Mouse (Mus musculus): ENCODE measurements around the gene Tmsb15a.

The Tmsb15a gene

GRCm38 (mm10) chrX:135725161-135725560, at the start of gene Tmsb15a:
Gene Tmsb15a, minus strand, starts transcription at chrX:135725261.
- 88% methylated on average over 10 of the region's 10 CpGs for WGBS

- 89% methylated on average over 2 of the region's 2 CpGs for WGBS
Observed at GRCm38 (mm10) chrX:135768565-135768964, 43.5 kb upstream of the Tmsb15a start.

- WGBS, result 95% methylated on average over 2 of the region's 3 CpGs
Observed at GRCm38 (mm10) chrX:135768043-135768548, 43.0 kb upstream of the Tmsb15a start.

DNA sequence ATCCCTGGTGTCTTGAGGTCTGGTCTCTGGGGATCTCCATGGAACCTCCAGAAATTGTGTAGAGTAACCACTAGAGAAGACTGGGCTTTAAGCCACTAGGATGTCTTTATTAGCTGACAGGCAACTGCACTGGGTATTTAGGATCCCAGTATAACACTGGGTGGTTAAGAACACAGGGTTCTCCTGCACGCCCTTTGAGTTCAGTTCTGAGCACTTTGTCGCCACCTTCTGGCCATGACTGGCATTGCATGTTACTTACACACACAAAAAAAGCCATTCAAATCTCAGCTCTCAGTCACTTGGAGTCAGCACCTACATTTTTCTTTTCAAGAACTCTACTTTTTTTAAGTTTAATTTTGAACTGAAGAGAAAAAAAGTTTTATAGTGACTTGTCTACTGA, 27.8 kb upstream of the Tmsb15a start:
- WGBS, result 2% methylated on average over 2 of the region's 2 CpGs

DNA sequence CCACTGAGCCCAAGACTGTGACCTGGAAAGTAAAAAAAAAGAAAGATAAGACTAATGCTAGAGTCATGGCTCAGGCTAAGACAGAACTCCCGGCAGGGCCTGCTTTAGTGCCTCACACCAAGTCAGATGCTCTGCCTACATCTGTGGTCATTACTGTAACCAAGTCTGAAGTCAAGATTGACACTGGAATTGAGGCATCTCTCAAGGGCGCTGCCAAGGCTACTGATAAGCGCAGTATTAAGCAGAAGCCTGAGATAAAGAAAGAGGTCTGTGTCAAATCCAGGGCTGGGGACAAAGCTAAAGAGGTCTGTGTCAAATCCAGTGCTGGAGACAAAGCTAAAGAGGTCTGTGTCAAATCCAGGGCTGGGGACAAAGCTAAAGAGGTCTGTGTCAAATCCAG, 20.3 kb upstream of the Tmsb15a start:
- 93% methylated on average over 3 of the region's 3 CpGs for WGBS

GRCm38 (mm10) chrX:135743056-135743355, 17.9 kb upstream of the Tmsb15a start:
- WGBS, result 6% methylated on average over 7 of the region's 7 CpGs

GRCm38 (mm10) chrX:135742304-135743055, 17.4 kb upstream of the Tmsb15a start, which contains the start of the genes Armcx5 and Gprasp1:
Gene Armcx5, plus strand, starts transcription at chrX:135742733.
Gene Gprasp1, plus strand, starts transcription at chrX:135742733.
- WGBS, result under 1% methylated on average over 48 of the region's 48 CpGs

DNA sequence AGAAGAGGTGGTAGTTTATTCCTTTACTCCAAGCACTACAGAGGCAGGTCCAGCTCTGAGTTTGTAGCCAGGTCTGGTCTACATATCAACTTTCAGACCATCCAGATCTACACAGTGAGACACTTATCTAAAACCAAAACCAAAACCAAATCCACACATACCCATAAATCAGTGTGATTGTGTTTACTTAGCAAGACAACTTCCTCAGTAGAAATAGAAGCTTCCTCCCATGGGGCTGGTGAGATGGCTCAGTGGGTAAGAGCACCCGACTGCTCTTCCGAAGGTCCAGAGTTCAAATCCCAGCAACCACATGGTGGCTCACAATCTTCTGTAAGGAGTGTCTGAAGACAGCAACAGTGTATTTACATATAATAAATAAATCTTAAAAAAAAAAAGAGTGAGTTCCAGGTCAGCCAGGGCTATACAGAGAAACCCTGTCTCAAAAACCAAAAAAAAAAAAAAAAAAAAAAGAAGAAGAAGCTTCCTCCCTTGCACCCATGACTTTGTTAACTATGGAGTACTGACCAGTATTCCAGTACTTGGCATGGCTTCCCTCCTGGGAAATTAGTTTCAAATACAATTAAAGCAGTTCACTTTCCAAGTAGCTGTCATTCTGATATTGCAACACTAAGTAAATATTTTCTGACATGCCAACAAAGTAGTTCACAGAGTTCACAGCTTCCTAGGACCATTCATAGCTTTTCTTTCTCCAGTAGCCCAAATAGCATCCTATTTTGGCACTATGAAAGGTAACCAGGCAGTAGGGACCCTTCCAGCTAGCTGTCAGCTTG, 13.9 kb upstream of the Tmsb15a start:
- WGBS, result 86% methylated on average over 2 of the region's 2 CpGs

DNA sequence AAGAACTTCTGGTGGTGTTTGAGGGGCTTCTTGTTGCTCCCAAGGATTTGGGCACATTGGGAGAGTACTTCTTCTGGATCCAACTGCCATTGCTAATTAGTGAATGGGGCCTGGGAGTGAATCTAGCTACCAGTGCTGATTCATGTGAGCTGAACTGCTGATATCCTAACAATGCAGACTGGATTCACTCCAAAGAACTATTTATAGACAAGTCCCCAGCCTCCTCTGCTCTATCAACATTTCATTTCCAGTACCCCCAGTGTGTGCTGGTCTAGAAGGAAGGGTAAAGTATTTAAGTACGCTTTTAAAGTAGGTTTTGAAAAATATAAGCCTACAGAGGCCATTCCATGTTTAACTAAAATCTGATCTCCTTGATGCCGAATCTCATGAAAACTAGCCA, 12.2 kb downstream of the Tmsb15a start:
- 81% methylated on average over 2 of the region's 2 CpGs for WGBS

GRCm38 (mm10) chrX:135704349-135704748, 20.7 kb downstream of the Tmsb15a start:
- WGBS, result 35% methylated on average over 2 of the region's 2 CpGs

DNA sequence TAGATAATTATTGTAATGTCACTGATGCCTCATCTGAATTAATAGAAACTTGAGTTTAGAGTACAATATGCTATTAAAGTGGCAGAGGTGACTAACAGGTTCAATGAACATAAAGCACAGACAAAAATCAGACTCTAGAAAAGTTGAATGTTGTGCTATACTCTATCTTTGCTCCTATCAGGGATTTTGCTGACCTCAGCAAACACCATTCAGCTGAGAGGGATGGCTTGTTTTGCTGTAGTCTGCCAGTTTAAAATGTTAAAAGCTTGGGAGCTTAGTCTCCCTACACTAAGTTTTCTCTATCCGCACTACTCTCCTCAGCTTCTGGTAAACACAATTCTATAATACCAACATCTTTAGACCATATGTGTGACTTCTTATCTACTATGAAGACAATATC, 21.9 kb downstream of the Tmsb15a start:
- WGBS, result 91% methylated on average over 1 of the region's 1 CpGs

DNA sequence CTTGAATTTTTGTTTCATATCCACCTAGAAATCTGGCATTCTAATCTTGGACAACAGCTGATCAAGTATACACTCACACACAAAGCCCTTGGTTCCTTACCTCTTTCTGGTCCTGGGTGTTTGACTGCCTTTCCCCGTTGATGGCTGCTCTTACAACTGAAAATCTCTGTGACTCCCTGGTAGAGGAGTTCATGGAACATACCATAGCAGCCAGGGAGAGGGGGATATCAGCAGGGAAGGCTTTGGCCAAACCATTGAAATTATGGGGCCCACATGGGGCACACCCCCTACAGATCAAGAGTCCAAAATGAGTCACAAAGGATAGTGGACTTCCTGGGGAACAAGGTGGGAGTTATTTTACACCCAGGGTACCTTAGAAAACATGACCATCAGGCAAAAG, 31.4 kb downstream of the Tmsb15a start, which contains the start of gene Tcp11x2:
TSS of gene Tcp11x2 (minus strand) at position 158 of the 400 bp plus-strand sequence.
- WGBS, result 79% methylated on average over 1 of the region's 1 CpGs

- 38% methylated on average over 3 of the region's 3 CpGs for WGBS
Observed at GRCm38 (mm10) chrX:135687802-135688201, 37.3 kb downstream of the Tmsb15a start.

DNA sequence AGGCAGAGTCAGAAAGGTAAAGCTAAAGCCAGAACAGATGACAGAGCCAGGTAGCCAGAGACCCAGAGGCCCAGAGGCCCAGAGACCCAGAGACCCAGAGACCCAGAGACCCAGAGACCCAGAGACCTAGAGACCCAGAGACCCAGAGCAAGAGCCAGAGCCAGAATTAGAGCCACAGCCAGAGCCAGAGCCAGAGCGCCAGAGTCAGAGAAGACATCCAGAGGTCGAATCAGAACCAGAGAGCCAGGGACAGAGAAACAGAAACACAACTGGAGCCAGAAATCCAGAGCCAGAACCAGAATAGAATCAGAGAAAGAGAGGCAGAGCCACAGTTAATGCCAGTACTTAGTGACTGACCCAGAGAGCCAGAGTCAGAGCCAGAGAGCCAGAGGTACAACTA, 43.2 kb downstream of the Tmsb15a start:
- 53% methylated on average over 2 of the region's 2 CpGs for WGBS
